Mouse (Mus musculus) small intestine, adult 2 months (tissue): ENCODE measurements around the gene Armc9.

ENCODE experiments used
- CTCF ChIP-seq: fragments of 200-500 bp; IDR thresholded peaks from 2 replicates; pipeline ENCODE4 v1.5.1; 2012; ENCODE audit warnings: low read depth, mild to moderate bottlenecking, control low read depth, inconsistent platforms, low read length, moderate library complexity, mixed read lengths; ENCODE audit not compliant: insufficient replicate concordance, insufficient read length; ENCODE audit errors: extremely low read depth
- POLR2A ChIP-seq: fragments of 200-500 bp; IDR thresholded peaks from 2 replicates; pipeline ENCODE4 v1.6.1; 2012; ENCODE audit warnings: low read depth, mild to moderate bottlenecking, control low read depth, inconsistent platforms, low read length, moderate library complexity

DNA sequence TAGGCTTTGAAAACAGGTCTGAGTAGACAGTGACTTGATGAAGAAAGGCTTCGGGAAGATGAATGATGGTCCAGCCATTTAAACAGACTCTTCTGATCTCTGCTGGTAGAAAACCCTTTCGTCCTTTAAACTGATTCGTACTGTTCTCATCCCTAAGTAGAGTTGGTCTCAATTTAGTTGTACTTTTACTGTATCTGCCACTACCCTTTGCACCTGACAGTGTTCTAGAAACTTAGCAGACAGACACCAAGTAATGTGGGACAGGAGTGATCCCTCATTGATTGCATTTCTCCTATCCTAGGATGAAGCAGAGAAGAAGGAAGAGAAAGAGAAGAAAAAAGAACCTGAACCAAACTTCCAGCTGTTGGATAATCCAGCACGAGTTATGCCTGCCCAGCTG, 21.2 kb upstream of the Armc9 start, which contains the start of gene Gm21972:
- TF ChIP-seq CTCF: no peak
- no peak for TF ChIP-seq POLR2A
